ENCODE assay signal across 21 mouse cellular contexts in genomic region chr9:79831294-79831693, GRCm38 (mm10). TPM values are rescaled to one million over a fixed set of nuclear protein-coding genes. Genes with fewer than 3 reads are reported as not detected.
DNase-seq lines count a peak whose midpoint lies in the region; ATAC-seq and TF ChIP-seq lines count a peak whose summit lies in the region.
"Had no signal": no experiment of that assay in that cellular context is flagged by ENCODE, and none has a peak within 500 bp of the region (broad histone marks: within the 10 kb centered on the region; RNA-seq: fewer than 3 reads in every experiment).

No protein-coding gene starts in this region.

- H3K4me3 ChIP-seq in forebrain, embryonic 10.5 days, result no peak overlapping the region
- H3K4me3 ChIP-seq in forebrain, postnatal 0 days (ENCODE audit: low read depth, low read length), result no peak overlapping the region
- no peak overlapping the region for H3K4me3 ChIP-seq in neural tube, embryonic 12.5 days
- H3K4me3 ChIP-seq in neural tube, embryonic 15.5 days (replicated peaks), result no peak overlapping the region
- no peak overlapping the region for H3K4me3 ChIP-seq in midbrain, embryonic 14.5 days (replicated peaks; ENCODE audit: low read depth, low read length)
- H3K4me3 ChIP-seq: embryonic facial prominence, embryonic 12.5 days; erythroblast, embryonic 14.5 days; intestine, embryonic 15.5 days; limb, embryonic 15.5 days; liver, embryonic 15.5 days; megakaryocyte, embryonic 14.5 days had no signal

- no peaks in the 10 kb centered on the region for H3K9me3 ChIP-seq in forebrain, embryonic 10.5 days
- no peaks in the 10 kb centered on the region for H3K9me3 ChIP-seq in forebrain, postnatal 0 days (ENCODE audit: low read length)
- no peaks in the 10 kb centered on the region for H3K9me3 ChIP-seq in neural tube, embryonic 12.5 days
- no peaks in the 10 kb centered on the region for H3K9me3 ChIP-seq in neural tube, embryonic 15.5 days (replicated peaks)
- no peaks in the 10 kb centered on the region for H3K9me3 ChIP-seq in midbrain, embryonic 14.5 days (ENCODE audit: control insufficient read depth, low read length)
- H3K9me3 ChIP-seq: embryonic facial prominence, embryonic 12.5 days; intestine, embryonic 15.5 days; limb, embryonic 15.5 days; liver, embryonic 15.5 days; megakaryocyte, embryonic 14.5 days had no signal

- no peak for TF ChIP-seq CTCF in forebrain, postnatal 0 days (IDR thresholded peaks at IDR 0.05; ENCODE audit: low read depth)

- H3K9ac ChIP-seq in forebrain, postnatal 0 days, result no peak overlapping the region
- no peak overlapping the region for H3K9ac ChIP-seq in neural tube, embryonic 12.5 days
- H3K9ac ChIP-seq in neural tube, embryonic 15.5 days (replicated peaks), result no peak overlapping the region
- no peak overlapping the region for H3K9ac ChIP-seq in midbrain, embryonic 14.5 days (replicated peaks; ENCODE audit: low read length)
- H3K9ac ChIP-seq: embryonic facial prominence, embryonic 12.5 days; intestine, embryonic 15.5 days; limb, embryonic 15.5 days; liver, embryonic 15.5 days had no signal

- H3K27ac ChIP-seq in forebrain, embryonic 10.5 days, result peak overlapping the region; percentile 86
- H3K27ac ChIP-seq in forebrain, postnatal 0 days (ENCODE audit: low read depth, low read length), result no peak overlapping the region
- H3K27ac ChIP-seq in neural tube, embryonic 12.5 days, result no peak overlapping the region
- no peak overlapping the region for H3K27ac ChIP-seq in neural tube, embryonic 15.5 days (replicated peaks)
- H3K27ac ChIP-seq in midbrain, embryonic 14.5 days (replicated peaks; ENCODE audit: low read depth, low read length), result no peak overlapping the region
- H3K27ac ChIP-seq: embryonic facial prominence, embryonic 12.5 days; intestine, embryonic 15.5 days; limb, embryonic 15.5 days; liver, embryonic 15.5 days had no signal

- H3K4me2 ChIP-seq in forebrain, postnatal 0 days (ENCODE audit: low read depth), result no peak overlapping the region
- H3K4me2 ChIP-seq in neural tube, embryonic 12.5 days (replicated peaks), result no peak overlapping the region
- H3K4me2 ChIP-seq in neural tube, embryonic 15.5 days, result no peak overlapping the region
- H3K4me2 ChIP-seq in midbrain, embryonic 14.5 days (ENCODE audit: low read length), result no peak overlapping the region; the same call in 1 of the 2 replicates
- H3K4me2 ChIP-seq: embryonic facial prominence, embryonic 12.5 days; intestine, embryonic 15.5 days; limb, embryonic 15.5 days; liver, embryonic 15.5 days had no signal

- no peak for ATAC-seq in forebrain, postnatal 0 days
- peak; percentile 34; the same call in 1 of the 2 replicates for ATAC-seq in neural tube, embryonic 12.5 days (ENCODE audit: low FRiP score, low read depth)
- ATAC-seq in neural tube, embryonic 15.5 days (ENCODE audit: low FRiP score), result no peak
- peak; percentile 46 for ATAC-seq in midbrain, embryonic 14.5 days (ENCODE audit: low FRiP score, low TSS enrichment)
- no peak for ATAC-seq in monocyte, adult 5-6 weeks (replicated peaks; ENCODE audit: insufficient number of reproducible peaks, low FRiP score, low TSS enrichment, poor library complexity, severe bottlenecking)
- ATAC-seq: activated CD4-positive, CD25-positive, alpha-beta regulatory T cell, adult 4 months; CD4-positive, CD25-positive, alpha-beta regulatory T cell, adult 4 months had no signal

- DNase-seq in forebrain, embryonic 10.5 days (ENCODE audit: extremely low spot score, low spot score), result no peak
- DNase-seq in forebrain, postnatal 0 days, result no peak
- no peak for DNase-seq in midbrain, embryonic 14.5 days
- no peak for DNase-seq in adrenal gland, postnatal 10 days
- DNase-seq in spleen, postnatal 10 days (ENCODE audit: low spot score in 2 of 2), result no peak
- DNase-seq: cerebellum, adult 8-10 months; gastrocnemius, postnatal 10 days; heart, postnatal 4 days; kidney, adult 9 months; kidney, postnatal 25 days had no signal

- 77% methylated on average over 1 of the region's 1 CpGs for WGBS in forebrain, embryonic 10.5 days
- 46% methylated on average over 1 of the region's 1 CpGs for WGBS in forebrain, postnatal 0 days
- 89% methylated on average over 1 of the region's 1 CpGs for WGBS in neural tube, embryonic 12.5 days
- WGBS in neural tube, embryonic 15.5 days, result 92% methylated on average over 1 of the region's 1 CpGs
- WGBS in midbrain, embryonic 14.5 days, result 68% methylated on average over 1 of the region's 1 CpGs

- peaks cover 52% of the 10 kb centered on the region for H3K4me1 ChIP-seq in forebrain, embryonic 10.5 days
- H3K4me1 ChIP-seq in forebrain, postnatal 0 days (ENCODE audit: insufficient read depth), result 0 out of 2 replicates have a peak, but pooled peaks cover 3% of the 10 kb centered on the region
- no peaks in the 10 kb centered on the region; the same call in 1 of the 2 replicates for H3K4me1 ChIP-seq in neural tube, embryonic 12.5 days
- no peaks in the 10 kb centered on the region for H3K4me1 ChIP-seq in neural tube, embryonic 15.5 days
- peaks cover 7% of the 10 kb centered on the region; the same call in 1 of the 2 replicates for H3K4me1 ChIP-seq in midbrain, embryonic 14.5 days (ENCODE audit: control insufficient read depth, insufficient read depth, low read length)
- H3K4me1 ChIP-seq: embryonic facial prominence, embryonic 12.5 days; limb, embryonic 15.5 days; liver, embryonic 15.5 days; megakaryocyte, embryonic 14.5 days had no signal

- no peaks in the 10 kb centered on the region for H3K27me3 ChIP-seq in forebrain, embryonic 10.5 days (ENCODE audit: poor library complexity, severe bottlenecking)
- H3K27me3 ChIP-seq in forebrain, postnatal 0 days (ENCODE audit: insufficient read depth, low read length), result no peaks in the 10 kb centered on the region
- H3K27me3 ChIP-seq in neural tube, embryonic 12.5 days (replicated peaks), result no peaks in the 10 kb centered on the region
- no peaks in the 10 kb centered on the region for H3K27me3 ChIP-seq in neural tube, embryonic 15.5 days (replicated peaks)
- no peaks in the 10 kb centered on the region for H3K27me3 ChIP-seq in midbrain, embryonic 14.5 days (ENCODE audit: control insufficient read depth, insufficient read depth, low read length)
- H3K27me3 ChIP-seq: embryonic facial prominence, embryonic 12.5 days; intestine, embryonic 15.5 days; limb, embryonic 15.5 days; liver, embryonic 15.5 days had no signal

- H3K36me3 ChIP-seq in forebrain, embryonic 10.5 days (replicated peaks), result no peaks in the 10 kb centered on the region
- no peaks in the 10 kb centered on the region for H3K36me3 ChIP-seq in forebrain, postnatal 0 days (ENCODE audit: insufficient read depth)
- H3K36me3 ChIP-seq in neural tube, embryonic 12.5 days, result no peaks in the 10 kb centered on the region
- no peaks in the 10 kb centered on the region for H3K36me3 ChIP-seq in neural tube, embryonic 15.5 days
- no peaks in the 10 kb centered on the region for H3K36me3 ChIP-seq in midbrain, embryonic 14.5 days (ENCODE audit: control insufficient read depth, insufficient read depth, low read length)
- H3K36me3 ChIP-seq: embryonic facial prominence, embryonic 12.5 days; intestine, embryonic 15.5 days; limb, embryonic 15.5 days; liver, embryonic 15.5 days had no signal

RNA-seq across cellular contexts. Expression of gene Tmem30a, which starts 38.0 kb away (rescaled TPM):
- polyA plus RNA-seq in forebrain, embryonic 10.5 days (2016; fragmentation: Nextera tagmentation; extraction: Ambion mirVana), result 49.5 and 54.0 TPM in 2 replicates
- total RNA-seq in forebrain, postnatal 0 days (2014; rRNA removed), result 152 and 181 TPM in 2 replicates
- 78.9 and 104 TPM in 2 replicates for polyA plus RNA-seq in forebrain, postnatal 0 days (2015; fragmentation: Nextera tagmentation; extraction: Ambion mirVana)
- polyA plus RNA-seq in neural tube, embryonic 12.5 days (2016; fragmentation: Nextera tagmentation; extraction: Ambion mirVana), result 100 and 106 TPM in 2 replicates
- 114 and 129 TPM in 2 replicates for polyA plus RNA-seq in neural tube, embryonic 15.5 days (2015; fragmentation: Nextera tagmentation; extraction: Ambion mirVana)
- polyA plus RNA-seq in midbrain, embryonic 14.5 days (2014; fragmentation: Nextera tagmentation; extraction: Ambion mirVana), result 103 and 131 TPM in 2 replicates
- total RNA-seq in adrenal gland, postnatal 10 days (2021), result 10 to 100 TPM; 84.0 to 91.0 TPM
- 145 to 184 TPM (median 151 TPM) in 3 replicates for total RNA-seq in monocyte, adult 5-6 weeks (2017)

Comparison
In these comparisons a context has a peak if more than half of its experiments do, and no peak if none do; other contexts are left out.
1. ATAC-seq: peak in neural tube, embryonic 12.5 days (single experiment) and midbrain, embryonic 14.5 days (single experiment); none in forebrain, postnatal 0 days (single experiment), neural tube, embryonic 15.5 days (single experiment) and monocyte, adult 5-6 weeks (single experiment).